In genomic region chr2:91053181-91053933, GRCm38 (mm10) we compare ENCODE assay signal across 8 mouse cellular contexts. TPM values are rescaled to one million over a fixed set of nuclear protein-coding genes. Genes with fewer than 3 reads are reported as not detected.
DNase-seq lines count a peak whose midpoint lies in the region; ATAC-seq and TF ChIP-seq lines count a peak whose summit lies in the region.

No protein-coding gene starts in this region.

- peaks cover 35% of the 10 kb centered on the region for H3K36me3 ChIP-seq in heart, postnatal 0 days (replicated peaks; ENCODE audit: control insufficient read depth, insufficient read depth, low read length)
- H3K36me3 ChIP-seq in G1E (replicated peaks): peaks cover 47% of the 10 kb centered on the region
- peaks cover 42% of the 10 kb centered on the region for H3K36me3 ChIP-seq in hindbrain, embryonic 10.5 days
- H3K36me3 ChIP-seq in midbrain, embryonic 10.5 days: peaks cover 42% of the 10 kb centered on the region

- H3K9me3 ChIP-seq in heart, postnatal 0 days (replicated peaks; ENCODE audit: control insufficient read depth, low read length): no peaks in the 10 kb centered on the region
- H3K9me3 ChIP-seq in G1E (replicated peaks): no peaks in the 10 kb centered on the region
- no peaks in the 10 kb centered on the region for H3K9me3 ChIP-seq in hindbrain, embryonic 10.5 days
- H3K9me3 ChIP-seq in midbrain, embryonic 10.5 days (replicated peaks): no peaks in the 10 kb centered on the region

- peak overlapping the region; percentile 86 for H3K4me3 ChIP-seq in heart, postnatal 0 days (ENCODE audit: low read depth, low read length)
- H3K4me3 ChIP-seq in G1E (ENCODE audit: low read depth, low read length): peak overlapping the region; percentile 78
- H3K4me3 ChIP-seq in hindbrain, embryonic 10.5 days: peak overlapping the region; percentile 75
- peak overlapping the region; percentile 93 for H3K4me3 ChIP-seq in midbrain, embryonic 10.5 days

- TF ChIP-seq EP300 in heart, postnatal 0 days (IDR thresholded peaks at IDR 0.05; ENCODE audit: low read depth): no peak

- H3K27ac ChIP-seq in heart, postnatal 0 days (ENCODE audit: low read depth): 0 out of 2 replicates have a peak overlapping the region, but pooled peaks have one; percentile 85
- peak overlapping the region; percentile 98 for H3K27ac ChIP-seq in hindbrain, embryonic 10.5 days
- H3K27ac ChIP-seq in midbrain, embryonic 10.5 days (replicated peaks): peak overlapping the region; percentile 93

- no peak for ATAC-seq in heart, postnatal 0 days (ENCODE audit: insufficient read depth, low read depth)
- no peak for ATAC-seq in G1E (ENCODE audit: extremely low read depth, insufficient number of reproducible peaks, low FRiP score, poor library complexity, severe bottlenecking)
- ATAC-seq in monocyte, adult 5-6 weeks (replicated peaks; ENCODE audit: insufficient number of reproducible peaks, low FRiP score, low TSS enrichment, poor library complexity, severe bottlenecking): no peak

- peak overlapping the region; percentile 80 for H3K9ac ChIP-seq in heart, postnatal 0 days (replicated peaks; ENCODE audit: low read depth, low read length)

- no peaks in the 10 kb centered on the region for H3K27me3 ChIP-seq in heart, postnatal 0 days (ENCODE audit: control insufficient read depth, insufficient read depth, low read length)
- no peaks in the 10 kb centered on the region for H3K27me3 ChIP-seq in G1E (ENCODE audit: insufficient read depth, low read length)
- H3K27me3 ChIP-seq in hindbrain, embryonic 10.5 days (ENCODE audit: insufficient read depth, poor library complexity, severe bottlenecking): no peaks in the 10 kb centered on the region
- no peaks in the 10 kb centered on the region for H3K27me3 ChIP-seq in midbrain, embryonic 10.5 days (ENCODE audit: low read depth, poor library complexity, severe bottlenecking)

- intact Hi-C loops in heart, postnatal 10 days (cut with DNase I): no loop called here

- peak overlapping the region; percentile 76 for H3K4me2 ChIP-seq in heart, postnatal 0 days (ENCODE audit: low read depth, low read length)

- peaks cover 7% of the 10 kb centered on the region for H3K4me1 ChIP-seq in heart, postnatal 0 days (ENCODE audit: control insufficient read depth, insufficient read depth)
- peaks cover 57% of the 10 kb centered on the region for H3K4me1 ChIP-seq in G1E (ENCODE audit: insufficient read depth, low read depth, low read length)
- peaks cover 17% of the 10 kb centered on the region for H3K4me1 ChIP-seq in hindbrain, embryonic 10.5 days (replicated peaks)
- peaks cover 40% of the 10 kb centered on the region for H3K4me1 ChIP-seq in midbrain, embryonic 10.5 days

- TF ChIP-seq CTCF in heart, postnatal 0 days (IDR thresholded peaks at IDR 0.05; ENCODE audit: low read depth): no peak
- TF ChIP-seq CTCF in G1E (IDR thresholded peaks at IDR 0.05; ENCODE audit: low read depth, low read length): no peak

- DNase-seq in heart, postnatal 0 days (ENCODE audit: low spot score): no peak
- DNase-seq in heart, postnatal 10 days: no peak
- no peak for DNase-seq in G1E (ENCODE audit: low spot score)
- DNase-seq in hindbrain, embryonic 10.5 days (ENCODE audit: low spot score): no peak
- no peak for DNase-seq in midbrain, embryonic 10.5 days (ENCODE audit: low spot score)
- DNase-seq in ovary, postnatal 14 days (ENCODE audit: low spot score): no peak
- DNase-seq in layer of hippocampus, adult 11-12 months (ENCODE audit: low spot score): no peak

- 0% methylated on average over 6 of the region's 6 CpGs for WGBS in heart, postnatal 0 days
- under 1% methylated on average over 6 of the region's 6 CpGs for WGBS in hindbrain, embryonic 10.5 days
- WGBS in midbrain, embryonic 10.5 days: 0% methylated on average over 6 of the region's 6 CpGs

RNA-seq across cellular contexts. Expression of gene Psmc3, which starts 0.5 kb away (rescaled TPM):
- 172 and 264 TPM in 2 replicates for total RNA-seq in heart, postnatal 0 days (2014; rRNA removed; ENCODE audit: low replicate concordance)
- 296 and 300 TPM in 2 replicates for polyA plus RNA-seq in heart, postnatal 0 days (2015; fragmentation: Nextera tagmentation; extraction: Ambion mirVana)
- total RNA-seq in heart, postnatal 10 days (2021): 100 to 1,000 TPM; 221 to 245 TPM
- total RNA-seq in G1E (2014; fragmentation: Nextera tagmentation) (109 and 141 TPM in 2 replicates), G1E (2017) (280 and 333 TPM in 2 replicates)
- polyA plus RNA-seq in G1E (2012): 151 and 165 TPM in 2 replicates
- polyA plus RNA-seq in hindbrain, embryonic 10.5 days (2016; fragmentation: Nextera tagmentation; extraction: Ambion mirVana): 341 and 347 TPM in 2 replicates
- polyA plus RNA-seq in midbrain, embryonic 10.5 days (2016; fragmentation: Nextera tagmentation; extraction: Ambion mirVana): 363 TPM in 2 replicates
- total RNA-seq in monocyte, adult 5-6 weeks (2017): 235 to 255 TPM (median 248 TPM) in 3 replicates

RNA-seq across cellular contexts. Expression of gene Slc39a13, which starts 16.9 kb away (rescaled TPM):
- total RNA-seq in heart, postnatal 0 days (2014; rRNA removed; ENCODE audit: low replicate concordance): 67.0 and 105 TPM in 2 replicates
- polyA plus RNA-seq in heart, postnatal 0 days (2015; fragmentation: Nextera tagmentation; extraction: Ambion mirVana): 37.9 and 40.8 TPM in 2 replicates
- 10 to 100 TPM; 27.7 to 31.9 TPM for total RNA-seq in heart, postnatal 10 days (2021)
- total RNA-seq in G1E (2014; fragmentation: Nextera tagmentation) (23.6 and 24.9 TPM in 2 replicates), G1E (2017) (8.6 and 12.7 TPM in 2 replicates)
- polyA plus RNA-seq in G1E (2012): 12.1 and 13.6 TPM in 2 replicates
- polyA plus RNA-seq in hindbrain, embryonic 10.5 days (2016; fragmentation: Nextera tagmentation; extraction: Ambion mirVana): 21.3 and 25.8 TPM in 2 replicates
- 20.5 and 26.3 TPM in 2 replicates for polyA plus RNA-seq in midbrain, embryonic 10.5 days (2016; fragmentation: Nextera tagmentation; extraction: Ambion mirVana)
- total RNA-seq in monocyte, adult 5-6 weeks (2017): 15.6 to 33.3 TPM (median 26.7 TPM) in 3 replicates

RNA-seq across cellular contexts. Expression of gene Rapsn, which starts 17.9 kb away (rescaled TPM):
- total RNA-seq in heart, postnatal 0 days (2014; rRNA removed; ENCODE audit: low replicate concordance): 50.0 and 62.0 TPM in 2 replicates
- 29.4 and 32.6 TPM in 2 replicates for polyA plus RNA-seq in heart, postnatal 0 days (2015; fragmentation: Nextera tagmentation; extraction: Ambion mirVana)
- 10 to 100 TPM; 15.4 to 19.8 TPM for total RNA-seq in heart, postnatal 10 days (2021)
- total RNA-seq in G1E (2014; fragmentation: Nextera tagmentation) (1.8 TPM in 1 of 2 replicates, not detected in the other), G1E (2017) (3.4 and 4.4 TPM in 2 replicates)
- 2.3 and 3.7 TPM in 2 replicates for polyA plus RNA-seq in G1E (2012)
- 0.41 and 1.7 TPM in 2 replicates for polyA plus RNA-seq in hindbrain, embryonic 10.5 days (2016; fragmentation: Nextera tagmentation; extraction: Ambion mirVana)
- polyA plus RNA-seq in midbrain, embryonic 10.5 days (2016; fragmentation: Nextera tagmentation; extraction: Ambion mirVana): 1.7 and 2.0 TPM in 2 replicates
- total RNA-seq in monocyte, adult 5-6 weeks (2017): 4.3 TPM in 1 of 3 replicates, not detected in the others

RNA-seq across cellular contexts. Expression of gene Spi1, which starts 28.8 kb away (rescaled TPM):
- 2.5 and 21.3 TPM in 2 replicates for total RNA-seq in heart, postnatal 0 days (2014; rRNA removed; ENCODE audit: low replicate concordance)
- polyA plus RNA-seq in heart, postnatal 0 days (2015; fragmentation: Nextera tagmentation; extraction: Ambion mirVana): 3.1 and 3.2 TPM in 2 replicates
- 1 to 10 TPM; 2.3 to 3.0 TPM for total RNA-seq in heart, postnatal 10 days (2021)
- total RNA-seq in G1E (2014; fragmentation: Nextera tagmentation): 79.8 and 99.2 TPM in 2 replicates
- total RNA-seq in G1E (2017): 23.5 and 25.4 TPM in 2 replicates
- 135 and 138 TPM in 2 replicates for polyA plus RNA-seq in G1E (2012)
- polyA plus RNA-seq in hindbrain, embryonic 10.5 days (2016; fragmentation: Nextera tagmentation; extraction: Ambion mirVana): 4.3 TPM in 2 replicates
- polyA plus RNA-seq in midbrain, embryonic 10.5 days (2016; fragmentation: Nextera tagmentation; extraction: Ambion mirVana): 3.6 and 5.6 TPM in 2 replicates
- total RNA-seq in monocyte, adult 5-6 weeks (2017): 306 to 616 TPM (median 505 TPM) in 3 replicates
